Mouse (Mus musculus) gastrocnemius, postnatal 4 days (tissue): ENCODE results near the gene Glyatl3. TPM values are rescaled to one million over a fixed set of nuclear protein-coding genes. Genes with fewer than 3 reads are reported as not detected.

Experiments
- DNase-seq, 2 experiments: peaks; one replicate each; pipeline ENCODE4 v3.0.0; 2021 to 2022; ENCODE audit warnings: low spot score in 2 of 2, mixed read lengths in 2 of 2
- long read RNA-seq, 2 experiments: library from polyadenylated mRNA; stranded (forward); transcript quantifications; one replicate each; pipeline ENCODE4 v2.0.0; 2021
- total RNA-seq, 2 experiments: library from RNA; stranded (reverse); gene quantifications; 2 replicates each; pipeline ENCODE4 v1.2.3; 2021

Glyatl3 gene
- total RNA-seq: not detected
- long read RNA-seq, experiment 1: 0 reads
- long read RNA-seq, experiment 2: 0 reads

DNA sequence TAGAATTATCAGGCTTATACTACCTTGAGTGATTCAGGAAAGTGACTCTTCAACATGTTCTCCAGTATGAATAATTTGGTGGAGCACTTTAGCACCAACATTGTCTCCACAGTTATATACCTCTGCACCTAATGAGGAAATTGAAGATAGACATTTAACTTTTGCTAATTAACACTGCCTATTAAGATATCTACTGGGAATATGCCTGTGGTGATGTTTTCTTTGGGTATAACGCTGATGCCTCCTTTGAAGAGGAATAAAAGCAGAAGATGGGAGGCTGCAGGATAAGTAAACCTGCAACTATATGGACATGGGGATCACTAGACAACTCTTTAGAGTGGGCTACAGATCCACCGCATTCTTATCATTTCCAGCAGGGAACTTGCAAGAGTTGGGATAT lies at the start of gene Glyatl3:
Gene Glyatl3, minus strand, starts transcription at position 101 of the 400 bp plus-strand sequence.
- no peak for DNase-seq

GRCm38 (mm10) chr17:40948518-40948917 lies 34.4 kb upstream of the Glyatl3 start:
- DNase-seq: no peak

GRCm38 (mm10) chr17:40934420-40935231 lies 20.5 kb upstream of the Glyatl3 start, which contains the start of the genes Mut and Cenpq:
Mut (plus strand) TSS chr17:40934685.
Cenpq (minus strand) TSS chr17:40935047.
- peak; percentile 95 to 99 for DNase-seq

DNA sequence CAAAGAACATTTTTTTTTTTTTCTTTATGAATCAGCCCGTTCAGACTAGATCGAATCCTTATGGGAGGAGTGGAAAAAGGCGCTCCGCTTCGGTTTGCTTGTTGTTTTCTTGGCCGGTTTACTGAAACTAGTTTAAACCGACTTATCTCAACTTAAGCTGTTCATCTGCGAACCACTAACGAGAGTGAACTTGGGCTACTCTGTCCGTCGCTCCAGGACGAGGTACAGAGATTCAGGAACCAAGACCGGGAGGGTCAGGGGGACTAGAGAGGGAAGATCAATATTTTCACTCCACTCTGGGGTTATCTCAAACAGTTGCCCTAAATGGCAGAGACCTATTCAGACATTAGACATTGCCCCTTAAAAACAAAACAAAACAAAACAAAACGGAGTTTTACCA lies 19.8 kb upstream of the Glyatl3 start:
- no peak for DNase-seq

DNA sequence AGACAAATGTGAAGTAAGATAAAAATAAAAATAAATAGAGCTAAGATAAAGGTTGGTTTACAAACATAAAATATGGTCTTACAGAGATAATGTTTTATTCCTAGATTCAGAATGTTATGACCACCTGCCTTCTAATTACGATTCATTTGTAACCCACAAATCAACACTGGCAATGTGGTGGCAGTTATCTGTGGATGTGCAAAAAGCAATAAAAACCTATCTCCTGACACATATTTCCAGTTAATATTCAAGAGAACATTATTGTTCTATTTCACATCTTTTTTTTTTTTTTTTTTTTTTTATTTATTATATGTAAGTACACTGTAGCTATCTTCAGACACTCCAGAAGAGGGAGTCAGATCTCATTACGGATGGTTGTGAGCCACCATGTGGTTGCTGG lies 1.3 kb upstream of the Glyatl3 start:
- DNase-seq: no peak

DNA sequence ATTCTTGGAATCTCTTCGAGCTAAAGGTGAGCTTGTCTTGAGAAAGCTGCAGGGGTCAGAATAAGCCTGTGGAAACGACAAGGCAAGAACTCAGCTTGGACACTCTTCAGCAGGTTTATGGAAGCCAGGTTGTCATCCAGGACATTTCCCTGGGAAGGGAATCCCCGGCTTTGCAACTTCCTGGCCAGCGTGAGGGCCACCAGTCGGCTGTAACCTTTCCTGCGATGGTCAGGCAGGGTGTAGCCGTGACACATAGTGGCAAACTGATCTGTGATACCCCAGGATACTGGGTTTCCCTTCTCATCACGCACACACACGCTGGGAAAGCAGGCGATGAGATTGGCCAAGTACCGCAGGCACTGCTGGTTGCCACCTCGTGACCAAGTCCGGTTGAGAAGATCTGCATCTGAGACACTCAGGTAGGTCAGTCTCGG lies 9.4 kb downstream of the Glyatl3 start:
- no peak for DNase-seq

GRCm38 (mm10) chr17:40904056-40904597 lies 10.0 kb downstream of the Glyatl3 start:
- DNase-seq: no peak

DNA sequence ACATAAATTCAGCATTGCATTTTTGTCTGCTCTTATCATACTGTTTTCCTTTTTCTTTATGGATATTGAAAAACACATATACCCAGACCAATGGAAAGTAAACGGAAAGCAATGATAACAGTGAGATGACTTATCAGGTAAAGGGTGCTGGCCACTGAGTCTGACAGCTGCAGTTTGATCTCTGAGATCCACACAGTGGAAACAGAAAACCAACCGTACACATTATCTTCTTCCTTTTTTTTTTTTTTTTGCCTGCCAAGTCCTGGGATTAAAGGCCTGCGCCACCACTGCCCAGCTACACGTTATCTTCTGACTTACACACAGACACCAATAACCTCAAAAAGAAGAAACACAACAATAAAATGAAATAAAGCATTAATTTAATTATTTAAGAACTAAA lies 10.8 kb downstream of the Glyatl3 start:
- DNase-seq: no peak

DNA sequence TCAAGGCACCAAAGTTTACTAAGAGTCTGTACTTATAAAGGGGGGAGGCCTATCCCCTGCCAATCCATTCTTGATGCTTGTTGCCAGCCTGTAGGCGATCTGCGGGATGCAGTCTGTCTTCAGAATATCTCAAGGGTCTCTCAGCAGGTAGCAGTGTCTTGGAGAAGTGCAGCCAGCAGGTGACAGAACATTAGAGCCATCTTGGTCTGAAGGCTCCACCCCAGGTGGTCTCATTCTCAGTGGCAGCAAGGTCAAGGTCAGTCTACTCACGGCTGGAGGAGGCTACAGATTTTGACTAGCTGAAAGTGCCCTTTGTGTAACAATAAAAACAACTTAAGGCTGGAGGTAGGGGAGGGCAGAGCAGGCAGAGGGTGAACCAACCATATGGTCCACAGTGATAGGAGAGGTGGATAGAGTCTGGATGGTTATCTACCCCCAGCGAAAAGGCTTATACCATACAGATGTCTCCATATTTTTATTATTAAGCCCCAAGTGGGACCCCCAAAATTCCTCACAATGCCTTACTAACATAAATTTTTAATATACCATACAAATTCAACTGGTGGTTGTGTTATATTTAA lies 14.3 kb downstream of the Glyatl3 start:
- DNase-seq: no peak

DNA sequence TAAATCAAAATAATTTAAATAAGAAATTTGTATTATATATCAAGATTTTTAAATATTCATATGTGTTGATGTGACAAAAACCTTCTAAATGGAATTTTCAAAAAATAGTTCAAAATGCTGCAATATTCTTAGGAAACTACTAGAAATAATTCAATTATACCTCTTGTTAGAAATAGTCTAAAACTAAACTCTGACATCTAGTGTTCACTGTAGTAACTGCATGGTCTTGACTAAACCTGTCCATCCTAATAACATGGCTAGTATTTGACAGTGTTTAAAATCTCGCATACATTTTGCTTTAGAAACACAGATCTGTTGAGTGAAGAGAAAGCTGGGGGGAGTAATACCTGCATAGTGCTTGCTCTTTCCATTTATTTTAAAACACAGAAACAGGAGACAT lies 17.3 kb downstream of the Glyatl3 start:
- no peak for DNase-seq

DNA sequence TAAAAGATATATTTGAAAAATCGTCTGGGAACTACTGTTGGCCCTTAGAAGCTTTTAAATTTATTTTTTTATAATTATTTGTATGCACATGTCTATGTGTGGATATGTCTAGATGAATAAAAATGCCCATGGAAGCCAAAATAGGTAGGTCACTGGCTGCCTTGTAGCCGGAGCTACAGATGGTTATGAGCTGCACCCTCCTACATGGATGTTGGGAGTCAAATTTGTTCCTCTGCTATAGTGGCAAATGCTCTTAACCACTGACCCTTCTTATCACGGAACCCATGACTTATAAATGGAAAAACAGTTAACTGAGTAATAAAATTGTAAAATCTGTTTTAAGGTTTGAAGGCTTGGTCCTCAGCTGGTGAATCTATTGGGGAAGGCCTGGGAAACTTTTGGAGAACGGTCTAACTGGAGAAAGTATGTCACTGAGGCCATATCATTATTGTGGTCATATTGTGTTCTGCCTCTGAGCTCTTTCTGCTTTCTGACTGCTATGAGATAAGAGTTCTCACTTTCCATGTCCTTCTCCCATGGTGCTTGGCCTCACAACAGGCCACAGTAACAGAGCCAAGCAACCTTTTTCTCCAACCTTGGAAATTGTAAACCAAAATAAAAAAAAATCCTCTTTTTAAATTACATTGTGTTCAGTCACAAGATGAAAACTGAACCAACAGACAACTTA lies 26.2 kb downstream of the Glyatl3 start:
- DNase-seq: no peak

- DNase-seq: no peak
Measured at GRCm38 (mm10) chr17:40885155-40885554, 29.0 kb downstream of the Glyatl3 start.

DNA sequence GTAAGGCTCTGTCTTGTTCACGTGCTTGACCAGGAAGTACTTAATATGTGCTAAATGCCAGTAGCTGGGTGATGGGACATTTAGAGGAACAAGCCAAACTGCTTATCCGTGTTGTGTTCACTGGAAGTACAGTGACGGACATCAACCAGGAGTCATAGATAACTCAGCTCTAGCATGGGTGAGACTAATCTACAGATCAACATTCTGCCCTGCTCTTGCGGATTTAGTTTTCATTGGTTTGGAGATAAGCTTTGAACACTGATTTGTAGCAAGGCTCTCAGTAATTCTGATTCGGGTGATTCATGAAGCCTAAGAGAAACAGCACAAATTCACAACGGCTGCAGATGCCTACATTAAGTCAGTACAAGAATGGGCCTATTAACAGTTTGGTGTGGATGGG lies 32.0 kb downstream of the Glyatl3 start:
- no peak for DNase-seq

DNA sequence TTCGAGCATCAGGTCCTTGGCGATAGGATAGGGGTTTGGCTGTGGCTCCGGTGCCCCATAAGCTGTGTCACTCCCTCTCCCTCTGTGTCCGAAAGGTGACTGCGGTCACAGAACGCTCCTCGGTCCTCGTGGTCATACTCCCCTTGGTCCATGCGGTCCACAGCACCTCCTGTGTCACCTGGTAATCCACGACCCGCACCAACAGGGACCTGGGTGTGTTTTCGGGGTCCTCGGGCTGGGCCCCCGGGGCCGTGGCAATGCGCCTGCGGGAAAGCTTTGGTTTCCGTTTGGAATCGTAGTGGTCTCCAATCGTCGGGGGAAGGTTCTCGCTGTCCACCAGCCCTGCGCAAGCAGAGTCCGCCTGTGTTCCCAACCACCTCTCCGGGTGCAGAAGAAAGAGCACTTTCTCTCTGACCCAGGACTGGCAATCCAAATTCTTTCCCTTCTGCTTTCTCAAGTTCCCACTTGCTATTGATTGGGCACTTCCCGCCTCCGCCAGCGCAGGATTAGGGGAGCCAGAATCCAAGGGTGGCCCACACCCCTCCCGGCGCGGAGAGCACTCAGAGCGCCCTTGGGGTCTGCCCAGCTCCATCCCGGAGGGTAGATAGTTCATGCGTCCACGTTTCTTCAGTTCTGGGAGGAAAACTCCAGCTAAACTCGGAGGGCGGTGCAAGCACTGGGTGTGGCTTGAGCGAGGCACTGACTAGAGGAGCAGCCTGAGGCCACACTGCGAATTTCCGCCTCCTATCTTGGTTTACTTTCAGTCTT lies 34.0 kb downstream of the Glyatl3 start, which contains the start of gene 9130008F23Rik:
Gene 9130008F23Rik, minus strand, starts transcription at position 636 of the 768 bp plus-strand sequence.
- peak; percentile 16 to 46 for DNase-seq

DNA sequence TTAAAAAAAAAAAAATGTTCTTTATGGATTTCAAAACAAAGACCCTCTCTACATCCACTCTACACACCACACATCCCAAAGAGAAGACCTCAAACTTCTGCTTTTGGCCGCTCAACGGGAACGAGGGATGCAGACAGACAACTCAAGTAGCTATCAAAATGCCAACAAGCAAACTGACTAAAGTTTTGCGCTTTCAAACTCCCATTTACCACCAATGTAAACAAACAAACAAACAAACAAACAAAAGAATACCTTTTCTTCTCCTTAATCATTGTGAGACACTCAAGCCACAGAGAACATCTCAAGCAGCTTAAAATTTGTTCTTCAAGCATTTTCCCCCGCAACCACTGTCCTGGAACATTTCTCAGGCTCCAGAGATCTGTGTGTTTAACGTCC lies 34.6 kb downstream of the Glyatl3 start:
- DNase-seq: no peak

GRCm38 (mm10) chr17:40877741-40878140 lies 36.4 kb downstream of the Glyatl3 start:
- DNase-seq: no peak

- no peak for DNase-seq
Measured at GRCm38 (mm10) chr17:40875568-40875967, 38.6 kb downstream of the Glyatl3 start.

DNA sequence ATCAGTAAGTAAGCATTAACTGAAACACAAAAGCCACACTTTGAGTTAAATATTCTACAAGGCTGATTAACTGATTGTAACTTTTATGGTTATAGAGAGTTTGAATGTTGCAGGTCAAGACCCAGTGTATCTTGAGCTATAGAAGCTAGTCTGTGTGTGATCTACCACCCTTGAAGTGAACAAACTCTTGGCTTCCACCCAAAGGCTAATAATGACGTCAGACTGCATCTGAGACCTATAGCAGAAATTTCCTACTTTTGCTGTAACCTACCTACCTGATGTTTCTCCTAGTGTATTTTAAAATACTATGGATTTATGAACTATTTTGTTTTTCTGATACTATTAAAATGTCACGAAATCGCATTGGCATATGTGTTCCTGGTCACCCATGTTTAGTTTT lies 39.4 kb downstream of the Glyatl3 start:
- DNase-seq: no peak

GRCm38 (mm10) chr17:40873582-40874011 lies 40.6 kb downstream of the Glyatl3 start:
- DNase-seq: no peak

- no peak for DNase-seq
Measured at GRCm38 (mm10) chr17:40872626-40873025, 41.5 kb downstream of the Glyatl3 start.
